Mouse (Mus musculus): Measurements from ENCODE around the gene Klhl41. TPM values are rescaled to one million over a fixed set of nuclear protein-coding genes. Genes with fewer than 3 reads are reported as not detected.
"Not testable (repeated sequence)": the region's sequence is repeated elsewhere in the genome, so short reads cannot be mapped to it uniquely, and the experiment has no call there.

The Klhl41 gene
- total RNA-seq, 1 experiment from 2014 or later: not detected

GRCm38 (mm10) chr2:69676713-69677112 is 6.8 kb downstream of the Klhl41 start:
- ATAC-seq (replicated peaks in 1 of 2; ENCODE audit: insufficient read depth in 1 of 2, low FRiP score in 2 of 2, low TSS enrichment in 1 of 2, low read depth in 1 of 2, poor library complexity in 2 of 2, severe bottlenecking in 2 of 2): no peak

DNA sequence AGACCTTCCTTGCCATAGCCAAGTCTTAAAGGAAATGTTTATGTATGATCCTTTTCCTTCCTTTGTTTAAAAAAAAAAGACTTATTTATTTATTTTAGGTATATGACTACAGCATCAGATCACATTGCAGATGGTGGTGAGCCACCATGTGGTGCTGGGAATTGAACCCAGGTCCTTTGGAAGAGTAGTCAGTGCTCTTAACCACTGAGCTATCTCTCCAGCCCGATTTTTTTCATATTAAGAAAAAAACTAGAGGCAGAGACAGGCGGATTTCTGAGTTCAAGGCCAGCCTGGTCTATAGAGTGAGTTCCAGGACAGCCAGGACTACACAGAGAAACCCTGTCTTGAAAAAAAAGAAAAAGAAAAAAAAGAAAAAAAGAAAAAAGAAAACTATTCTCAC is 7.3 kb downstream of the Klhl41 start:
- not testable (repeated sequence) for ATAC-seq (replicated peaks in 1 of 2; ENCODE audit: insufficient read depth in 1 of 2, low FRiP score in 2 of 2, low TSS enrichment in 1 of 2, low read depth in 1 of 2, poor library complexity in 2 of 2, severe bottlenecking in 2 of 2)

DNA sequence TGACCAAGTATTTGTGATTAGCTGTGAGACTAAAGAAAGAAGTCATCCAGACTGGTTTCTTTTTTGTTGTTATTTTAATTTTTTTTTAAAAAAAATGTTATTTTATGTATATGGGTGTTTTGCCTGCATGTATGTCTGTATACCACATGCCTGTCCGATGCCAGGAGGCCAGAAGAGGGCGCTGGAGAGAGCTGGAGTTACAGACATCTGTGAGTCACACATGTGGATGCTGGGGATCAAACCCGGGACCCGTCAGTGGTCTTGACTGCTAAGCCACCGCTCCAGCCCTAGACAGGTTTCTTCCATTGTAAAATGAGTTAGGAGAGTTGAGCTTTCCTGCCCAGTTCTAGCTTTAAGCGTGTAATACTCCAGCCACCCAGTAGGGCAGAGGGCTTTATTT is 10.1 kb downstream of the Klhl41 start:
- ATAC-seq (replicated peaks in 1 of 2; ENCODE audit: insufficient read depth in 1 of 2, low FRiP score in 2 of 2, low TSS enrichment in 1 of 2, low read depth in 1 of 2, poor library complexity in 2 of 2, severe bottlenecking in 2 of 2): no peak

DNA sequence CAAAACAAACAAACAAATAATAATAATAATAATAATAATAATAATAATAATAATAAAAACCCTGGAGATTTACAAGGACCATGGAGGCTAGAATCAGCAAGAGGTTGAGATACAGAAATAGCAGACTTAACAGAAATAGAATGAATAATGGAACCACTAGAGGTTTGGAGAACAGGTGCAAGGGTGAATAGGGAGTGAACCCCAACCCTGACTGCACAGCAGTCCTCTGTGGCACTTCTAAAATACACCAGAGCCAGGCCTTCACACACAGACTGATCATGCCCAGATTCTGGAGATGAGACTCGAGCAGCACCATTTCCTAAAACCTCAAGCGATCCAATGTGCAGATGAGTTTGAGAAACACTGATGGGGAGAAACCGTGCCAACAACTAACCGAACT is 12.0 kb downstream of the Klhl41 start:
- no peak for ATAC-seq (replicated peaks in 1 of 2; ENCODE audit: insufficient read depth in 1 of 2, low FRiP score in 2 of 2, low TSS enrichment in 1 of 2, low read depth in 1 of 2, poor library complexity in 2 of 2, severe bottlenecking in 2 of 2)

DNA sequence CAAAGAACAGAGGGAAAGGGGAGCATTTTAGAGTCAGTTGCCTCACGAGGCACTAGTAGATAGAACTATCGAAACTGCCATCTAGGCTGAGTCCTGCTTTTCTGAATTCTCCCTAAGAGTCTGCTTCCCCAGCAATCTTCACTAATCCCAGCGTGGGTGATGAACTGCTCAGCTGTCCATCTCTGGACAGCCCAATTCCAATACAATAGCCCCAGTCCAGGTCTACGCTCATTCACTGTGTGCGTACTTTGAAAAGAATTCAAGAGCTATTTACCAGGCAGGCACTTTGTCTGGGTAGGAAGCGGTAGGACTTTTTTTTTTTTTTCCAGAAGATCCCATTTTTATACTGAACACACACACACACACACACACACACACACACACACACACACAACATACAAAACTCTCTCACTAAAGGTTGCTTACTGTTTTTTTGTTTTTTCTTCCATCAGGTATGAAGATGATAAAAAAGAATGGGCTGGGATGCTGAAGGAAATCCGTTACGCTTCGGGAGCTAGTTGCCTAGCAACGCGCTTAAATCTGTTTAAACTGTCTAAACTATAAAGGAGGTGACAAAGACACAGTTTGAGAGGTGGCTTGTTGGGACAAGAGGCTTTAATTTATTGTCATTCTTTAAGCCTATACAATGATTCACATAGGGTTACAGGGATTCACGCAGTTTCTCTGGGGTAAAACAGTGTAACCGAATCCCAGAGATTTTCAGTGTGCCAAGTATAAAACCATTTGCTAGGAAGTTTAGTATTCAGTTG is 13.3 kb downstream of the Klhl41 start:
- ATAC-seq (replicated peaks in 1 of 2; ENCODE audit: insufficient read depth in 1 of 2, low FRiP score in 2 of 2, low TSS enrichment in 1 of 2, low read depth in 1 of 2, poor library complexity in 2 of 2, severe bottlenecking in 2 of 2): no peak

GRCm38 (mm10) chr2:69684488-69684887 is 14.6 kb downstream of the Klhl41 start:
- ATAC-seq (replicated peaks in 1 of 2; ENCODE audit: insufficient read depth in 1 of 2, low FRiP score in 2 of 2, low TSS enrichment in 1 of 2, low read depth in 1 of 2, poor library complexity in 2 of 2, severe bottlenecking in 2 of 2): no peak

GRCm38 (mm10) chr2:69690214-69690613 is 20.3 kb downstream of the Klhl41 start:
- ATAC-seq (replicated peaks in 1 of 2; ENCODE audit: insufficient read depth in 1 of 2, low FRiP score in 2 of 2, low TSS enrichment in 1 of 2, low read depth in 1 of 2, poor library complexity in 2 of 2, severe bottlenecking in 2 of 2): no peak

GRCm38 (mm10) chr2:69690843-69691242 is 20.9 kb downstream of the Klhl41 start:
- no peak for ATAC-seq (replicated peaks in 1 of 2; ENCODE audit: insufficient read depth in 1 of 2, low FRiP score in 2 of 2, low TSS enrichment in 1 of 2, low read depth in 1 of 2, poor library complexity in 2 of 2, severe bottlenecking in 2 of 2)

DNA sequence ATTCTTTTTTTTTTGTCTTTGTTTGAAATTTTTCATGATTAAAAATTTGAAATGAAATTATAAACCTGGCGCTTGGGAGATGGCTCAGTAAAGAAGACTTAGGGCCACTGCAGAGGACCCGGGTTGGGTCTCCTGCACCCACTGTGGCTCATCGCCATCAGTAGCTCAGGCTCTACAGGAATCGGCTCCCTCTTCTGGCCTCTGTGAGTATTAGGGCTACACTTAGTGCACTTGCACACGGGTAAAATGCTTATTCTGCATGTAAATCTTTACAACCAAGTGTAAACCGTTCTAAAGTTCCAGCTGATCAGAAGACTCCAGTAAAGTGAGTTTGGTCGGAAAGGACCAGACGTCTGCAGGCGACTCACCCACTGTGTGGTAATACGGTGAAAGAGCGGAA is 23.6 kb downstream of the Klhl41 start:
- ATAC-seq (replicated peaks in 1 of 2; ENCODE audit: insufficient read depth in 1 of 2, low FRiP score in 2 of 2, low TSS enrichment in 1 of 2, low read depth in 1 of 2, poor library complexity in 2 of 2, severe bottlenecking in 2 of 2): no peak

DNA sequence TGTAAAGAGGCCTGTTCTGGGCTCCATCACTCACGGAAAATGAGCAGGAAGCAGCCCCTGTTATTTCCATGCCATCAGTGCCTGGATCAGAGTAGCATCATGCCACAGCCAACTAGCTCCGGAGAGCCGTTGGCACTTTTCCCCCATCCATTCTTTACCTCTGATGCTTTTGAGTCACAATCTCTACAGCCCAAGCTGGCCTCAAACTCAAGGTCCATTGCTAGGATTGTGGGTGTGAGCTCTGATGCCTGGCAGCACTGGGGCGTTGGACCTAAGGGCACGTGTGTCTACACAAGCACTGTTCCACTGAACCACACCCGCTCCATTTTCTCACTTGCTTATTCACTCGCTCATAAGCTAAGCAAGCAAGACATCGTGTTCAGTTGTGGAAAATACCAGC is 30.5 kb downstream of the Klhl41 start:
- ATAC-seq (replicated peaks in 1 of 2; ENCODE audit: insufficient read depth in 1 of 2, low FRiP score in 2 of 2, low TSS enrichment in 1 of 2, low read depth in 1 of 2, poor library complexity in 2 of 2, severe bottlenecking in 2 of 2): no peak

DNA sequence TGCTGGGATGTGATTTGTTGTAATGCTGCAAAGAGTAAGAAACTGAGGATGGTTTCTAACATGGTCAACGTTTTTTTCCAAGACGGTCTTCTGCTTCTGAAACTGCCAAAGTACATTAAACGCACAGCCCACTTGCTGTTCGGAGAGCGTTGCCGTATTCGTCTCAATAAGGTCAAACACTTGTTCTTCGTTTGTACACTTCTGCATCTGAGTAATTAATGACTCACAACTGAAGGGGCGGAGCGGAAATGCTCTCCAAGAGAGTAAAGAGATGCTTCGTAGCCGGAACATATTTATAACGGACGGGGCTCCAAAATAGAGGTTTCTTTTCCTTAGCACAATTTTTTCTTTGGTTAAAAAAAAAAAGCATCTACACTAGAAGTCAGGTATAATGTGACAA is 42.3 kb downstream of the Klhl41 start:
- ATAC-seq (replicated peaks in 1 of 2; ENCODE audit: insufficient read depth in 1 of 2, low FRiP score in 2 of 2, low TSS enrichment in 1 of 2, low read depth in 1 of 2, poor library complexity in 2 of 2, severe bottlenecking in 2 of 2): no peak

- peak; percentile 99 to 100 for ATAC-seq (replicated peaks in 1 of 2; ENCODE audit: insufficient read depth in 1 of 2, low FRiP score in 2 of 2, low TSS enrichment in 1 of 2, low read depth in 1 of 2, poor library complexity in 2 of 2, severe bottlenecking in 2 of 2)
These were observed 43.2 kb downstream of the Klhl41 start, which contains the start of gene Fastkd1 for GRCm38 (mm10) chr2:69712981-69713625. Gene Fastkd1 (minus strand): TSS chr2:69713516.

DNA sequence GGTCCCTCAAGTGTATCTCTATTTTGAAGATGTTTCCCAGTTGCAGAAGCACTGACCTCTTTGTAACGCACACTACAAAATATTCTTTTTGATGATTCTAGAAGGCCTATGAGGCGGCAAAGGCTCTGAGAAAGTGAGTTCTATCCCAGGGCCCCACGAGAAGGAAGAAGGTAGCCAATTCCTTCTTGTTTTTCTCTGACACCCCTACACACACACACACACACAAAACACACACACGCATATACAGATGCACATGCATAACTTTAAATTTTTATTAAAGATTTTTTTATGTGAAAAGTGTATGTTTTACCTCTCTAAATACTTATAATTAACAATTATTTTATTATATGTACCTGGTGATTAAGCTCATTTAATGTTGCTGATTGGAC is 43.7 kb downstream of the Klhl41 start:
- no peak for ATAC-seq (replicated peaks in 1 of 2; ENCODE audit: insufficient read depth in 1 of 2, low FRiP score in 2 of 2, low TSS enrichment in 1 of 2, low read depth in 1 of 2, poor library complexity in 2 of 2, severe bottlenecking in 2 of 2)

- ATAC-seq (replicated peaks in 1 of 2; ENCODE audit: insufficient read depth in 1 of 2, low FRiP score in 2 of 2, low TSS enrichment in 1 of 2, low read depth in 1 of 2, poor library complexity in 2 of 2, severe bottlenecking in 2 of 2): no peak
These were observed 44.2 kb downstream of the Klhl41 start for GRCm38 (mm10) chr2:69714126-69714525.

DNA sequence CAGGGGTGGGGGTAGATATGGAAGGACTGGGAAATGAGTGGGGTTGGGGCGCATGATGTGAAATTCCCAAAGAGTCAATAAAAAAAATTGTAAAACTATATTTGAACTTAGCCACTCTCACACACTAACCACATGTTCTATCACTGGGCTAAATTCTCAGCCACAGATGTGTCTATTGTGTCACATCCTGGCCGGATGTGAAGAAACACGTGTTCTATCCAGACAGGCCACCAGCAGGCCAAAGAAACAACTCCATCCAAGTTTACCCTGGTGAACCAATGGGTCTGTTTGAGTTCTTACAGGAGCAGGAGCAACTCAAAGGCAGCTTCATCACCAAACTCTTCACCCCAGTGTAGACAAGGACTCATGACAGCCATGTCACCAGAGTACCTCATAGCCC is 46.6 kb downstream of the Klhl41 start:
- peak in 1 of 2 experiments; percentile 40; a peak in 1 of 4 replicates for ATAC-seq (replicated peaks in 1 of 2; ENCODE audit: insufficient read depth in 1 of 2, low FRiP score in 2 of 2, low TSS enrichment in 1 of 2, low read depth in 1 of 2, poor library complexity in 2 of 2, severe bottlenecking in 2 of 2)

DNA sequence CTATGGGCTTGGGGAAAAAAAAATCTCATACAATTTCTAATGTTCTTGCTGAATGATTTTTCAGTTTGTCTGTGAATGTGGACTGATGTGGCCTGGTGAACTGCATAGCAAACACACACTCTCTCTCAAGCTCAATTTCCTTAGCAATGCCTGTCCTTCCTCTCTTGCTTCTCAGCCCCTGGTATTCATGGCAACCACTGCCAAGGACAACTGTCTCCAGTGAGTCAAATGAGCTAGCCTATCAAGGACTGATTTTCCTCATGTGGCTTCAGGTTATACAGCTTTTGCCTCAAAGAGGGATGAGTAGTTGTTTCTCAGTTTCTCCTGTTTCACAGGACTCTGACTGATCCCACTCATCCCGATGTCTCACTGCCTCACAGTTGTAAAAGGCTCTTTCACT is 49.2 kb downstream of the Klhl41 start:
- ATAC-seq (replicated peaks in 1 of 2; ENCODE audit: insufficient read depth in 1 of 2, low FRiP score in 2 of 2, low TSS enrichment in 1 of 2, low read depth in 1 of 2, poor library complexity in 2 of 2, severe bottlenecking in 2 of 2): no peak

- 0 out of 4 replicates have a peak, but pooled peaks of 1 of the 2 experiments have one; percentile 15 for ATAC-seq (replicated peaks in 1 of 2; ENCODE audit: insufficient read depth in 1 of 2, low FRiP score in 2 of 2, low TSS enrichment in 1 of 2, low read depth in 1 of 2, poor library complexity in 2 of 2, severe bottlenecking in 2 of 2)
These were observed 52.3 kb downstream of the Klhl41 start, which contains the start of gene Ppig for GRCm38 (mm10) chr2:69722273-69722649. Gene Ppig (plus strand): TSS chr2:69722545.

DNA sequence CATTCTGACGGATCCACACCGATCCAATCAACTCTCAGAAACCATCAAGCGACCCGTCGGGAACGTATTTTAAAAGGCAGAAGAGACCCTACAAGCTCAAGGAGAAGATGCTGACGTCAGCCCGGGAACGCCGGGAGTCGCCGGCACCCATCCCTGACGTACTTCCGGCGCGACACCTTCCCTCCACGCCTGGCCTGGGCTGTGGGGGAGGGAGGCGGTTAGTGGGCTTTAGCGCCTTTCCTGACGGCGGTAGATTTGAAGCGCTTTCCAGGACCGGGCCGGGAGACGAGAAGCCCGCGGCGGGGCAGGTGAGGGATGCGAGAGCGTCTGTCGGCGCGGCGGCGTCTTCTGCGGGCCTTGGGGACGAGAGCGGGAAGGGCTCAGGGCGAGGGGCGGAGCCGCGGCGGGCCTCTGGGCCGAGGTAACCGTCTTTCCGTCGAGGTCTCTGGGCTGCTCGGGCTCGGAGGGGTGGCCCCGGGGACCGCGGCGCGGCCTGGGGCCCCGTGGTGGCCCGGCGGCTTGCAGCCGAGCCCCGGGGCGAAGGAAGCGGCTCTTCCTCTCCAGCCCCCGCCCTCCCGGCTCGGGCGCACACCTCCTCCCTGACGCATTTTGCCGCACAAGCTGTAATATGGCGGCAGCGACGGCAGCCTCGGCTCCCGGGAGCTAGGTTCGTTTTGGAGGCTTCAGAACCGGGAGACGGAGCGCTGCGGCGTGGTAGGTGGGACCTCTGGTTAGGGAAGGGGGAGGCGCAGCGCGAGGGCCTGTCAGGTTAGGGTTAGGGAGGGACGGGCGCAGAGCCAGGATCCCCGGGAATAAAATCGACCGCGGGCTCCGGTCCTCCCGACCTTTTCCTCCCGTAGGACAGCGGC is 53.0 kb downstream of the Klhl41 start:
- peak; percentile 87 to 91 for ATAC-seq (replicated peaks in 1 of 2; ENCODE audit: insufficient read depth in 1 of 2, low FRiP score in 2 of 2, low TSS enrichment in 1 of 2, low read depth in 1 of 2, poor library complexity in 2 of 2, severe bottlenecking in 2 of 2)
